ENCODE assay signal across 17 mouse cellular contexts in the genomic region with DNA sequence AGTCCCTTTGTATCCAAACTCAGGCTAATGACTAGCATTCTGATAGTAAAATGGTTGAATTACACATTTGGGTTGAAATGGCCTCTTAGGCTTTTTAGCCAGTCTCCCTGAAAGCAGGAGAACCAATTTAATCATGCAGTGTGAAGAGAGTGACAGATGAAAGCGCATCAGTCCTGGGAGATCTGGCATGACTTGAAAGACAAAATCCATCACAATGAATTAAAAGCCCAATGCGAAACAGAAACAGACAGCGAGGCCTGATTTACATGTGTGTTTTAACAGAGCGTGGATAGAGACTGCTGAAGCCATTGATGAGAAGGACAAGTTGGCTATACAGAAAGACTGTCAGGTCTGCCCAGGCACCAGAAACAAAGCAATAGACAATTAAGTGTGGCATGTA.
DNase-seq lines count a peak whose midpoint lies in the region; ATAC-seq and TF ChIP-seq lines count a peak whose summit lies in the region.
"Had no signal": no experiment of that assay in that cellular context is flagged by ENCODE, and none has a peak within 500 bp of the region (broad histone marks: within the 10 kb centered on the region; RNA-seq: fewer than 3 reads in every experiment).

No protein-coding gene starts in this region.

- peak; percentile 92 for ATAC-seq in forebrain, embryonic 14.5 days
- ATAC-seq in hindbrain, postnatal 0 days, result peak; percentile 62
- peak; percentile 81 for ATAC-seq in neural tube, embryonic 11.5 days (ENCODE audit: insufficient read depth, low FRiP score, low TSS enrichment)
- no peak for ATAC-seq in liver, embryonic 12.5 days
- ATAC-seq: intestine, embryonic 15.5 days; Patski had no signal

- intact Hi-C loops in heart, postnatal 36 days (cut with DNase I), result no loop called here

- H3K36me3 ChIP-seq in forebrain, embryonic 14.5 days (ENCODE audit: control insufficient read depth, insufficient read depth, low read length), result no peaks in the 10 kb centered on the region
- no peaks in the 10 kb centered on the region for H3K36me3 ChIP-seq in hindbrain, postnatal 0 days (ENCODE audit: insufficient read depth, low read length)
- H3K36me3 ChIP-seq in neural tube, embryonic 11.5 days (ENCODE audit: control insufficient read depth, insufficient read depth, low read length), result no peaks in the 10 kb centered on the region
- no peaks in the 10 kb centered on the region for H3K36me3 ChIP-seq in liver, embryonic 12.5 days
- H3K36me3 ChIP-seq: intestine, embryonic 15.5 days; lung, embryonic 15.5 days had no signal

- no peak overlapping the region for H3K4me2 ChIP-seq in forebrain, embryonic 14.5 days (ENCODE audit: low read length)
- H3K4me2 ChIP-seq in hindbrain, postnatal 0 days (ENCODE audit: low read depth, low read length), result 0 out of 2 replicates have a peak overlapping the region, but pooled peaks have one; percentile 13
- no peak overlapping the region for H3K4me2 ChIP-seq in neural tube, embryonic 11.5 days (ENCODE audit: low read depth)
- H3K4me2 ChIP-seq in liver, embryonic 12.5 days, result no peak overlapping the region
- H3K4me2 ChIP-seq: intestine, embryonic 15.5 days; lung, embryonic 15.5 days had no signal

- H3K9me3 ChIP-seq in forebrain, embryonic 14.5 days (replicated peaks; ENCODE audit: control insufficient read depth, low read length), result no peaks in the 10 kb centered on the region
- H3K9me3 ChIP-seq in hindbrain, postnatal 0 days (ENCODE audit: low read length), result no peaks in the 10 kb centered on the region
- no peaks in the 10 kb centered on the region for H3K9me3 ChIP-seq in neural tube, embryonic 11.5 days (ENCODE audit: control insufficient read depth, low read length)
- H3K9me3 ChIP-seq in liver, embryonic 12.5 days (replicated peaks), result no peaks in the 10 kb centered on the region
- H3K9me3 ChIP-seq: intestine, embryonic 15.5 days; lung, embryonic 15.5 days had no signal

- no peak overlapping the region for H3K27ac ChIP-seq in forebrain, embryonic 14.5 days (ENCODE audit: low read depth, low read length)
- no peak overlapping the region for H3K27ac ChIP-seq in hindbrain, postnatal 0 days
- H3K27ac ChIP-seq in neural tube, embryonic 11.5 days (ENCODE audit: low read depth, low read length), result no peak overlapping the region
- H3K27ac ChIP-seq in liver, embryonic 12.5 days, result no peak overlapping the region
- H3K27ac ChIP-seq: intestine, embryonic 15.5 days; left cerebral cortex, adult 2 months; lung, embryonic 15.5 days had no signal

- 5% methylated on average over 4 of the region's 4 CpGs for WGBS in forebrain, embryonic 14.5 days
- WGBS in hindbrain, postnatal 0 days, result 16% methylated on average over 4 of the region's 4 CpGs
- 35% methylated on average over 4 of the region's 4 CpGs for WGBS in neural tube, embryonic 11.5 days
- WGBS in liver, embryonic 12.5 days (ENCODE audit: insufficient replicate concordance), result 74% methylated on average over 4 of the region's 4 CpGs

- no peak for TF ChIP-seq CTCF in hindbrain, postnatal 0 days (IDR thresholded peaks at IDR 0.05; ENCODE audit: low read depth)

- no peaks in the 10 kb centered on the region for H3K27me3 ChIP-seq in forebrain, embryonic 14.5 days (replicated peaks; ENCODE audit: control insufficient read depth, insufficient read depth, low read length)
- H3K27me3 ChIP-seq in hindbrain, postnatal 0 days (ENCODE audit: insufficient read depth, low read length), result no peaks in the 10 kb centered on the region
- no peaks in the 10 kb centered on the region for H3K27me3 ChIP-seq in neural tube, embryonic 11.5 days (ENCODE audit: control insufficient read depth, insufficient read depth, low read length)
- H3K27me3 ChIP-seq in liver, embryonic 12.5 days (replicated peaks), result no peaks in the 10 kb centered on the region
- H3K27me3 ChIP-seq: intestine, embryonic 15.5 days; lung, embryonic 15.5 days; Patski had no signal

- peak; percentile 64 for DNase-seq in brain, embryonic 18.5 days (ENCODE audit: low read depth, low spot score)
- peak; percentile 92 for DNase-seq in forebrain, embryonic 14.5 days (ENCODE audit: low spot score)
- peak; percentile 66 for DNase-seq in hindbrain, postnatal 0 days (ENCODE audit: low spot score)
- DNase-seq in neural tube, embryonic 11.5 days (ENCODE audit: low spot score), result peak; percentile 17
- no peak for DNase-seq in frontal cortex, postnatal 25 days (ENCODE audit: low spot score in 2 of 2)
- no peak for DNase-seq in layer of hippocampus, adult 11-12 months (ENCODE audit: low spot score)
- DNase-seq in heart, postnatal 36 days, result no peak
- DNase-seq: adrenal gland, adult 8-10 months; gastrocnemius, postnatal 25 days; kidney, postnatal 4 days; liver; spleen, adult 18-20 months had no signal

- H3K4me3 ChIP-seq in forebrain, embryonic 14.5 days (ENCODE audit: low read depth, low read length), result no peak overlapping the region
- no peak overlapping the region for H3K4me3 ChIP-seq in hindbrain, postnatal 0 days (ENCODE audit: low read length)
- H3K4me3 ChIP-seq in neural tube, embryonic 11.5 days (ENCODE audit: low read depth, low read length), result no peak overlapping the region
- no peak overlapping the region for H3K4me3 ChIP-seq in liver, embryonic 12.5 days
- H3K4me3 ChIP-seq: intestine, embryonic 15.5 days; left cerebral cortex, adult 2 months; lung, embryonic 15.5 days had no signal

- no peak overlapping the region for H3K9ac ChIP-seq in forebrain, embryonic 14.5 days (ENCODE audit: low read length)
- no peak overlapping the region for H3K9ac ChIP-seq in hindbrain, postnatal 0 days (replicated peaks; ENCODE audit: low read length)
- H3K9ac ChIP-seq in neural tube, embryonic 11.5 days (ENCODE audit: low read length), result no peak overlapping the region
- no peak overlapping the region for H3K9ac ChIP-seq in liver, embryonic 12.5 days
- H3K9ac ChIP-seq: intestine, embryonic 15.5 days; lung, embryonic 15.5 days had no signal

- 0 out of 2 replicates have a peak, but pooled peaks cover 2% of the 10 kb centered on the region for H3K4me1 ChIP-seq in forebrain, embryonic 14.5 days (ENCODE audit: control insufficient read depth, insufficient read depth, low read length)
- no peaks in the 10 kb centered on the region for H3K4me1 ChIP-seq in hindbrain, postnatal 0 days (ENCODE audit: insufficient read depth, low read length)
- H3K4me1 ChIP-seq in neural tube, embryonic 11.5 days (ENCODE audit: control insufficient read depth, insufficient read depth, low read length), result no peaks in the 10 kb centered on the region
- H3K4me1 ChIP-seq in liver, embryonic 12.5 days, result no peaks in the 10 kb centered on the region
- H3K4me1 ChIP-seq: intestine, embryonic 15.5 days; lung, embryonic 15.5 days had no signal

Comparison
In these comparisons a context has a peak if more than half of its experiments do, and no peak if none do; other contexts are left out.
1. DNase-seq: peak in brain, embryonic 18.5 days (single experiment), forebrain, embryonic 14.5 days (single experiment), hindbrain, postnatal 0 days (single experiment) and neural tube, embryonic 11.5 days (single experiment); none in frontal cortex, postnatal 25 days (0 of 2), layer of hippocampus, adult 11-12 months (single experiment) and heart, postnatal 36 days (0 of 2).